Mouse (Mus musculus): ENCODE results near the gene Srsf2.

DNA sequence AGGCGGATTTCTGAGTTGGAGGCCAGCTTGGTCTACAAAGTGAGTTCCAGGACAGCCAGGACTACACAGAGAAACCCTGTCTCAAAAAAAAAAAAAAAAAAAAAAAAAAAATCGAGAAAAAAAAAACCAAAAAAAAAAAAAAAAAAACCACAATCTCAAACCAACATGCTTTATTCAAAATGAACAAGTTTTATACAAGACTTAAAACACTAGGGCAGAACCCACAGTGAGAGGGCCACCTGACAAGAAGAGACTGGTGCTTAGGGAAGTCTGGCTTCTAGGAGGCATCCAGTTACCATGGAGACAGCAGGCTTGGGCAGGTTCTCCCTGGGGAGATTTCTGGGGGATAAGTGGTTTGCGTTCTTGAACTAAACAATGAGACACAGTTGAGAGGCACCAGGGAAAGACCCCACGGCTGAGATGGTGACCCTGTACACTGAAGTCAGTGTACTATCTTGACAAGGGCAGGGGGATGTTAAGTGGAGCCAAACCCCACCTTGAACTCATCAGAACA lies 20.7 kb downstream of the Srsf2 start:
- TF ChIP-seq CTCF (IDR thresholded peaks at IDR 0.05; ENCODE audit: insufficient read depth, low read length): no peak
- TF ChIP-seq POLR2A (IDR thresholded peaks at IDR 0.05; ENCODE audit: borderline replicate concordance, extremely low read depth, low read depth, low read length): no peak

Data from lung, adult 2 months (tissue).